Mouse (Mus musculus): ENCODE results near the gene Wdr90. TPM values are rescaled to one million over a fixed set of nuclear protein-coding genes. Genes with fewer than 3 reads are reported as not detected.
A peak's percentile ranks its signal among the peaks of the same experiment; 100 is the strongest.
"Not testable (repeated sequence)": the region's sequence is repeated elsewhere in the genome, so short reads cannot be mapped to it uniquely, and the experiment has no call there.

Wdr90 gene
- polyA plus RNA-seq, 1 experiment from 2014 or later: 21.0 TPM

- Histone ChIP-seq H3K4me2 (peak overlapping the region; percentile 82), H3K4me1 (peaks cover 26% of the 10 kb centered on the region), H3K27me3 (replicated peaks) (no peaks in the 10 kb centered on the region), H3K9me3 (no peaks in the 10 kb centered on the region), H3K4me3 (replicated peaks) (peak overlapping the region; percentile 88), H3K9ac (peak overlapping the region; percentile 73), H3K36me3 (no peaks in the 10 kb centered on the region; the same call in 1 of the 2 replicates), H3K27ac (peak overlapping the region; percentile 96)
- ATAC-seq (ENCODE audit: insufficient read depth, low FRiP score, low read depth): peak; percentile 92
- WGBS: under 1% methylated on average over 59 of the region's 59 CpGs
These were observed 14.2 kb upstream of the Wdr90 start for GRCm38 (mm10) chr17:25875171-25876136.

- Histone ChIP-seq H3K36me3 (no peaks in the 10 kb centered on the region; the same call in 1 of the 2 replicates), H3K27ac (peak within 1 kb of the TSS; percentile 96), H3K27me3 (replicated peaks) (no peaks in the 10 kb centered on the region), H3K4me3 (replicated peaks) (peak within 1 kb of the TSS; percentile 88), H3K9ac (peak within 1 kb of the TSS; percentile 73), H3K4me2 (peak within 1 kb of the TSS; percentile 82), H3K4me1 (peaks cover 20% of the 10 kb centered on the region), H3K9me3 (no peaks in the 10 kb centered on the region)
- under 1% methylated on average over 25 of the region's 25 CpGs for WGBS
- peak; percentile 73 for ATAC-seq (ENCODE audit: insufficient read depth, low FRiP score, low read depth)
These were observed 13.4 kb upstream of the Wdr90 start, which contains the start of gene Mettl26 for GRCm38 (mm10) chr17:25874721-25875170. Gene Mettl26, plus strand, starts transcription at chr17:25875074.

GRCm38 (mm10) chr17:25874148-25874720 lies 12.9 kb upstream of the Wdr90 start:
- Histone ChIP-seq H3K9ac (peak overlapping the region; percentile 21; the same call in 1 of the 2 replicates), H3K9me3 (no peaks in the 10 kb centered on the region), H3K4me3 (replicated peaks) (peak overlapping the region; percentile 88), H3K4me2 (peak overlapping the region; percentile 82), H3K27me3 (replicated peaks) (no peaks in the 10 kb centered on the region), H3K4me1 (peaks cover 20% of the 10 kb centered on the region), H3K27ac (peak overlapping the region; percentile 96), H3K36me3 (no peaks in the 10 kb centered on the region; the same call in 1 of the 2 replicates)
- 4% methylated on average over 14 of the region's 14 CpGs for WGBS
- no peak for ATAC-seq (ENCODE audit: insufficient read depth, low FRiP score, low read depth)

GRCm38 (mm10) chr17:25873405-25874147 lies 12.3 kb upstream of the Wdr90 start:
- Histone ChIP-seq H3K9me3 (no peaks in the 10 kb centered on the region), H3K4me2 (no peak overlapping the region), H3K27me3 (replicated peaks) (no peaks in the 10 kb centered on the region), H3K36me3 (no peaks in the 10 kb centered on the region), H3K4me1 (peaks cover 24% of the 10 kb centered on the region), H3K9ac (no peak overlapping the region), H3K27ac (no peak overlapping the region), H3K4me3 (replicated peaks) (peak overlapping the region; percentile 88; the same call in 1 of the 2 replicates)
- WGBS: 76% methylated on average over 11 of the region's 11 CpGs
- ATAC-seq (ENCODE audit: insufficient read depth, low FRiP score, low read depth): no peak

GRCm38 (mm10) chr17:25872676-25873075 lies 11.4 kb upstream of the Wdr90 start:
- H3K4me3 ChIP-seq (replicated peaks): no peak overlapping the region
- H3K9ac ChIP-seq: no peak overlapping the region
- no peak overlapping the region for H3K27ac ChIP-seq
- no peaks in the 10 kb centered on the region for H3K27me3 ChIP-seq (replicated peaks)
- WGBS: 75% methylated on average over 3 of the region's 3 CpGs
- ATAC-seq (ENCODE audit: insufficient read depth, low FRiP score, low read depth): no peak
- no peaks in the 10 kb centered on the region for H3K36me3 ChIP-seq
- peaks cover 30% of the 10 kb centered on the region for H3K4me1 ChIP-seq
- no peak overlapping the region for H3K4me2 ChIP-seq
- no peaks in the 10 kb centered on the region for H3K9me3 ChIP-seq

GRCm38 (mm10) chr17:25871566-25871965 lies 10.3 kb upstream of the Wdr90 start:
- H3K4me3 ChIP-seq (replicated peaks); H3K36me3 ChIP-seq; ATAC-seq (ENCODE audit: insufficient read depth, low FRiP score, low read depth); H3K9ac ChIP-seq; H3K27ac ChIP-seq; H3K4me2 ChIP-seq; H3K9me3 ChIP-seq; H3K27me3 ChIP-seq (replicated peaks): not testable (repeated sequence)
- H3K4me1 ChIP-seq: peaks cover 28% of the 10 kb centered on the region

- Histone ChIP-seq H3K4me3 (replicated peaks) (no peak overlapping the region), H3K27me3 (replicated peaks) (no peaks in the 10 kb centered on the region), H3K27ac (no peak overlapping the region), H3K4me2 (no peak overlapping the region), H3K9me3 (no peaks in the 10 kb centered on the region), H3K36me3 (no peaks in the 10 kb centered on the region), H3K9ac (no peak overlapping the region), H3K4me1 (peaks cover 20% of the 10 kb centered on the region)
- 89% methylated on average over 2 of the region's 2 CpGs for WGBS
- no peak for ATAC-seq (ENCODE audit: insufficient read depth, low FRiP score, low read depth)
These were observed 8.7 kb upstream of the Wdr90 start for GRCm38 (mm10) chr17:25869954-25870353.

GRCm38 (mm10) chr17:25869498-25869897 lies 8.2 kb upstream of the Wdr90 start:
- Histone ChIP-seq H3K9ac (no peak overlapping the region), H3K36me3 (no peaks in the 10 kb centered on the region), H3K4me1 (peaks cover 20% of the 10 kb centered on the region), H3K4me2 (no peak overlapping the region), H3K9me3 (no peaks in the 10 kb centered on the region), H3K27ac (no peak overlapping the region), H3K4me3 (replicated peaks) (no peak overlapping the region), H3K27me3 (replicated peaks) (no peaks in the 10 kb centered on the region)
- WGBS: 86% methylated on average over 8 of the region's 8 CpGs
- no peak for ATAC-seq (ENCODE audit: insufficient read depth, low FRiP score, low read depth)

GRCm38 (mm10) chr17:25868601-25869191 lies 7.4 kb upstream of the Wdr90 start, which contains the start of gene Mcrip2:
Gene Mcrip2, minus strand, starts transcription at chr17:25868764.
- Histone ChIP-seq H3K4me3 (replicated peaks) (peak within 1 kb of the TSS; percentile 80), H3K4me2 (peak within 1 kb of the TSS; percentile 99), H3K9me3 (no peaks in the 10 kb centered on the region), H3K9ac (peak within 1 kb of the TSS; percentile 53), H3K4me1 (peaks cover 14% of the 10 kb centered on the region), H3K27me3 (replicated peaks) (no peaks in the 10 kb centered on the region), H3K27ac (peak within 1 kb of the TSS; percentile 60), H3K36me3 (no peaks in the 10 kb centered on the region)
- WGBS: under 1% methylated on average over 24 of the region's 24 CpGs
- ATAC-seq (ENCODE audit: insufficient read depth, low FRiP score, low read depth): peak; percentile 88

GRCm38 (mm10) chr17:25867836-25868600 lies 6.7 kb upstream of the Wdr90 start:
- ATAC-seq (ENCODE audit: insufficient read depth, low FRiP score, low read depth): peak; percentile 5; the same call in 1 of the 2 replicates
- H3K4me1 ChIP-seq: peaks cover 14% of the 10 kb centered on the region
- H3K27ac ChIP-seq: peak overlapping the region; percentile 60
- no peaks in the 10 kb centered on the region for H3K36me3 ChIP-seq
- no peaks in the 10 kb centered on the region for H3K9me3 ChIP-seq
- no peaks in the 10 kb centered on the region for H3K27me3 ChIP-seq (replicated peaks)
- peak overlapping the region; percentile 53 for H3K9ac ChIP-seq
- under 1% methylated on average over 42 of the region's 42 CpGs for WGBS
- H3K4me3 ChIP-seq (replicated peaks): peak overlapping the region; percentile 80
- H3K4me2 ChIP-seq: peak overlapping the region; percentile 99

- peak overlapping the region; percentile 60 for H3K27ac ChIP-seq
- H3K27me3 ChIP-seq (replicated peaks): no peaks in the 10 kb centered on the region
- H3K9ac ChIP-seq: peak overlapping the region; percentile 53; the same call in 1 of the 2 replicates
- H3K36me3 ChIP-seq: no peaks in the 10 kb centered on the region
- no peak for ATAC-seq (ENCODE audit: insufficient read depth, low FRiP score, low read depth)
- WGBS: 17% methylated on average over 7 of the region's 7 CpGs
- H3K4me1 ChIP-seq: peaks cover 14% of the 10 kb centered on the region
- peak overlapping the region; percentile 99 for H3K4me2 ChIP-seq
- H3K9me3 ChIP-seq: no peaks in the 10 kb centered on the region
- peak overlapping the region; percentile 80 for H3K4me3 ChIP-seq (replicated peaks)
These were observed 6.2 kb upstream of the Wdr90 start for GRCm38 (mm10) chr17:25867509-25867835.

Measured in stomach, embryonic 15.5 days (tissue).